Mouse (Mus musculus): ENCODE measurements around the gene Aldh6a1. TPM values are rescaled to one million over a fixed set of nuclear protein-coding genes. Genes with fewer than 3 reads are reported as not detected.

Aldh6a1 gene
- polyA plus RNA-seq, 1 experiment from 2014 or later, result 43.4 TPM

DNA sequence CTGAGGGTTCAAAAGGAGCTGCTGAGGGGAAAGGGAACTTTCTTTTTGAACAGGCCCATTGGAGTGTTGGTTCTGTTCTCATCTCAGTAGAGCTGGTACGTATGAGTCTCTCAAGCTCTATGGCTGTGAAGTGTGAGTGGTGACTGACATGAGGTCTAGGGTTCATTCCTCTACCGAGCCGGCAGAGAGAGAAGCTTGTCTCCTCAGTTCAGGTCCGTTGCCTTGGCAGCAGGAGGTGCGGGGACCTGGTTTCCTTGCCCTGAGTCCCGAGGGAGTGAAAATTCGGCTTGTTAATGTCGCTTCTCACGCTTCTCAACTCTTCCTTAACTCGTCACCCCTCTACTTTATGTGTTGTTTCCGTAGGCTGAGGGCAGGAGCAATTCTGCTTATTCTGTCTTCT lies 997 bp upstream of the Aldh6a1 start:
- TF ChIP-seq EP300 (optimal IDR thresholded peaks at IDR 0.05), result no peak
- TF ChIP-seq CTCF (IDR thresholded peaks at IDR 0.05; ENCODE audit: low read depth), result no peak
- 2% methylated on average over 11 of the region's 11 CpGs for WGBS
- peak overlapping the region; percentile 49 for H3K4me3 ChIP-seq (ENCODE audit: low read depth, low read length)
- H3K27me3 ChIP-seq (ENCODE audit: control insufficient read depth, insufficient read depth, low read length), result no peaks in the 10 kb centered on the region
- no peaks in the 10 kb centered on the region; the same call in 1 of the 2 replicates for H3K36me3 ChIP-seq (ENCODE audit: control insufficient read depth, insufficient read depth, low read length)
- H3K27ac ChIP-seq (replicated peaks), result 0 out of 2 replicates have a peak overlapping the region, but pooled peaks have one; percentile 1
- H3K9me3 ChIP-seq (ENCODE audit: control insufficient read depth, low read length), result no peaks in the 10 kb centered on the region
- H3K4me2 ChIP-seq (replicated peaks; ENCODE audit: low read depth), result peak overlapping the region; percentile 64
- DNase-seq (ENCODE audit: low spot score), result no peak
- ATAC-seq (ENCODE audit: low FRiP score, low TSS enrichment), result no peak
- peak overlapping the region; percentile 52 for H3K9ac ChIP-seq (ENCODE audit: low read length)
- no peaks in the 10 kb centered on the region for H3K4me1 ChIP-seq (replicated peaks; ENCODE audit: control insufficient read depth, insufficient read depth)

DNA sequence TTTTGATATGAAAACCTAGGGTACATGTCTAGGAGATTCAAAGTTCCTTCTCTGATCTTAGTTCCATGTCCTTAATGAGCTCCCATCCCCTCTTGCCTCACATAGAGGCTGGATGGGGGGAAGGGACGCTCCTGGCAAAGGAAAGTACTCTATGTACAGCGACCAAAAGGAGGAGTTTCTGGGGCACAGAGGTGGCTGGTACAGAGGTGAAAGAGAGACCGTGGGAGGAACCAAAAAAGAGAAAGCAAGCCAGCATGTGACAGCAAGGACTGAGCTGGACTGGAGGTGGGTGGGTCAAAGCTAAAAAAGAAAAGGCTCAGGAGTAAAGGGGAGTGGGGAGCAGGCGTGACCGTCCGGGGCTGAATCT lies 470 bp downstream of the Aldh6a1 start:
- H3K4me3 ChIP-seq (ENCODE audit: low read depth, low read length), result peak overlapping the region; percentile 54
- H3K36me3 ChIP-seq (ENCODE audit: control insufficient read depth, insufficient read depth, low read length), result no peaks in the 10 kb centered on the region
- no peaks in the 10 kb centered on the region for H3K27me3 ChIP-seq (ENCODE audit: control insufficient read depth, insufficient read depth, low read length)
- H3K27ac ChIP-seq (replicated peaks), result peak overlapping the region; percentile 87
- H3K4me2 ChIP-seq (replicated peaks; ENCODE audit: low read depth), result peak overlapping the region; percentile 57
- peak; percentile 39 for ATAC-seq (ENCODE audit: low FRiP score, low TSS enrichment)
- DNase-seq (ENCODE audit: low spot score), result peak; percentile 67
- TF ChIP-seq CTCF (IDR thresholded peaks at IDR 0.05; ENCODE audit: low read depth), result no peak
- TF ChIP-seq EP300 (optimal IDR thresholded peaks at IDR 0.05), result no peak
- H3K4me1 ChIP-seq (replicated peaks; ENCODE audit: control insufficient read depth, insufficient read depth), result no peaks in the 10 kb centered on the region
- H3K9ac ChIP-seq (ENCODE audit: low read length), result peak overlapping the region; percentile 66
- WGBS, result 0% methylated on average over 6 of the region's 6 CpGs
- no peaks in the 10 kb centered on the region for H3K9me3 ChIP-seq (ENCODE audit: control insufficient read depth, low read length)

DNA sequence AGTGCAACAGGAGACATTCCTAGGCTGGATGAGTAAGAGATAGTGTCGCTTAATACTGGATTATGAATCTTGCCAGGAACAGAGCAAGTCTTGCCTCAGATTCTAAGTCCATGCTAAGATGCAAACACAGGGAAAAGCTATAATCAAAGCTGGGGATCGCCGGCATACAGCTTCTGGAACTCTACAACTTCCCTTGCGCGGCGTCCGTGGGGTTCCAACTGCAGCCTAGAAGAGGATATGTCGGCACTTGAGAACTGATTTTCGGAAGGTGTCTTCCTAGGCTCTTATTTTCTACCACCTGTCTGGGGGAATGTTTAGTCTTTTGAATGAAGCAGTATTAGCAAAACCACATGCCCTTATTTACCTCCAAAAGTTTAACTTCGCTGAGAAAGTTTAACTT lies 917 bp downstream of the Aldh6a1 start:
- Histone ChIP-seq H3K4me2 (replicated peaks; ENCODE audit: low read depth) (peak overlapping the region; percentile 57), H3K27me3 (ENCODE audit: control insufficient read depth, insufficient read depth, low read length) (no peaks in the 10 kb centered on the region), H3K4me3 (ENCODE audit: low read depth, low read length) (peak overlapping the region; percentile 54; the same call in 1 of the 2 replicates), H3K9me3 (ENCODE audit: control insufficient read depth, low read length) (no peaks in the 10 kb centered on the region), H3K36me3 (ENCODE audit: control insufficient read depth, insufficient read depth, low read length) (no peaks in the 10 kb centered on the region), H3K27ac (replicated peaks) (no peak overlapping the region), H3K9ac (ENCODE audit: low read length) (no peak overlapping the region), H3K4me1 (replicated peaks; ENCODE audit: control insufficient read depth, insufficient read depth) (no peaks in the 10 kb centered on the region)
- DNase-seq (ENCODE audit: low spot score) (no peak), ATAC-seq (ENCODE audit: low FRiP score, low TSS enrichment) (no peak)
- 46% methylated on average over 10 of the region's 10 CpGs for WGBS
- no peak for TF ChIP-seq EP300 (optimal IDR thresholded peaks at IDR 0.05)
- TF ChIP-seq CTCF (IDR thresholded peaks at IDR 0.05; ENCODE audit: low read depth), result no peak

DNA sequence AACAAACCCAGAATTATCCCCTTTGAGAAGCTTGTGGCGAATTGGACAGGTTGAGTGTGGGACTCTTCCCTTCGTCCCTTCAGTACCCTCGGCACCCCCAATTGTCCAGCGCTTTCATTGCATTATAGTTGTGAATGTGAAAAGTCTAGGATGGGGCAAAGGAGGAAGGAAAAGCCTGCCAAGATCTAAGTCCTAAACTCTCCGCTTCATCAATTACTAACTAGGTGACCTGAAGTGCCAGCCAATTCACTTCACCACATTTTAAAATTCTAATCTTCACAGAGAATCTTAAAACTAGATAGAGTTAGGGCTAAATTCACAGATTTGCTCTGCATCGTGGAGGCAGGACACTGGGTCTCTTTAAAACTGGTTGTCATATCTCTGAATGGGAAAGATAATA lies 2.6 kb downstream of the Aldh6a1 start:
- Histone ChIP-seq H3K4me3 (ENCODE audit: low read depth, low read length) (no peak overlapping the region), H3K9ac (ENCODE audit: low read length) (no peak overlapping the region), H3K27me3 (ENCODE audit: control insufficient read depth, insufficient read depth, low read length) (no peaks in the 10 kb centered on the region), H3K4me2 (replicated peaks; ENCODE audit: low read depth) (no peak overlapping the region), H3K27ac (replicated peaks) (no peak overlapping the region), H3K4me1 (replicated peaks; ENCODE audit: control insufficient read depth, insufficient read depth) (no peaks in the 10 kb centered on the region), H3K9me3 (ENCODE audit: control insufficient read depth, low read length) (no peaks in the 10 kb centered on the region), H3K36me3 (ENCODE audit: control insufficient read depth, insufficient read depth, low read length) (no peaks in the 10 kb centered on the region)
- ATAC-seq (ENCODE audit: low FRiP score, low TSS enrichment) (no peak), DNase-seq (ENCODE audit: low spot score) (no peak)
- 83% methylated on average over 6 of the region's 6 CpGs for WGBS
- no peak for TF ChIP-seq EP300 (optimal IDR thresholded peaks at IDR 0.05)
- TF ChIP-seq CTCF (IDR thresholded peaks at IDR 0.05; ENCODE audit: low read depth), result no peak

DNA sequence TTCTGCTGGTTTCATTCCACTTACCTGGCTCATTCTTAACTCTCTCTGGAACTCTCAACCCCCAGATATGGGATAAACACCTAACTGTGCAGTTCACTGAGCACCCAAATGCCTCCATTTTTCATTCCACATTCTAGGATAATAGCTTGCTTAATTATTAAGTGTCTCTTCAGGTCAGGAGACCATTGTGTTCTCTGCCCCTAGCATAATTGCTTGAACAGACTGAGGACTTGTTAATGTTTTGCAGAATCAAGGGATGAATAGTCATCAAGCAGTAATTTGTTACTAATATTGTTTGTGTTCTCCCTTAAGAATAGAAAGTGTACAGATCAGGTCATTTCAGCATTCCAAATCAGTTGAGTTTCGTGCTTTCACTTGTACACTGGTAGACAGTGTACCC lies 3.4 kb downstream of the Aldh6a1 start:
- no peak for TF ChIP-seq EP300 (optimal IDR thresholded peaks at IDR 0.05)
- no peak for TF ChIP-seq CTCF (IDR thresholded peaks at IDR 0.05; ENCODE audit: low read depth)
- no peak for DNase-seq (ENCODE audit: low spot score)
- 74% methylated on average over 1 of the region's 1 CpGs for WGBS
- Histone ChIP-seq H3K4me3 (ENCODE audit: low read depth, low read length) (no peak overlapping the region), H3K36me3 (ENCODE audit: control insufficient read depth, insufficient read depth, low read length) (no peaks in the 10 kb centered on the region), H3K27me3 (ENCODE audit: control insufficient read depth, insufficient read depth, low read length) (no peaks in the 10 kb centered on the region), H3K9me3 (ENCODE audit: control insufficient read depth, low read length) (no peaks in the 10 kb centered on the region), H3K4me2 (replicated peaks; ENCODE audit: low read depth) (no peak overlapping the region), H3K27ac (replicated peaks) (no peak overlapping the region), H3K9ac (ENCODE audit: low read length) (no peak overlapping the region), H3K4me1 (replicated peaks; ENCODE audit: control insufficient read depth, insufficient read depth) (no peaks in the 10 kb centered on the region)
- ATAC-seq (ENCODE audit: low FRiP score, low TSS enrichment), result no peak

DNA sequence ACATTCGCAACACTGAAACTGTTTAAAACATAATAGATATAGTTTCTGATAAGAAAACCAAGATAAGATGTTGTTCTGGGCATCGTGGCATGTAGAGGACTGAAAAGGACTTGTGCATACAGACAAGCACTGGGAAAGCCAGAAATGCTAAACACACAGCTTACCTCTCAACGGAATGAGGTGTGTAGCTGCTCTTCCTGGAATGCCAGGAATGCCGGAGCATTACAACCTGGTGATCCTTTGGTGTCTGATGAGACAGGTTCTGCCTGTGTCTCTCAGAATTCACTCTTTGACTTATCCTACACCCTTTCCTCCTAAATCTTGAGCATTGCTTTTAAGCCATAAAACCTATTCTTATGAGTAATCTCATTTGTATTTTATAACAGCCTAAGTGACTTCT lies 8.3 kb downstream of the Aldh6a1 start:
- TF ChIP-seq CTCF (IDR thresholded peaks at IDR 0.05; ENCODE audit: low read depth), result no peak
- TF ChIP-seq EP300 (optimal IDR thresholded peaks at IDR 0.05), result no peak
- Histone ChIP-seq H3K36me3 (ENCODE audit: control insufficient read depth, insufficient read depth, low read length) (peaks cover 4% of the 10 kb centered on the region), H3K27me3 (ENCODE audit: control insufficient read depth, insufficient read depth, low read length) (no peaks in the 10 kb centered on the region), H3K9me3 (ENCODE audit: control insufficient read depth, low read length) (no peaks in the 10 kb centered on the region), H3K27ac (replicated peaks) (no peak overlapping the region), H3K4me2 (replicated peaks; ENCODE audit: low read depth) (no peak overlapping the region), H3K4me3 (ENCODE audit: low read depth, low read length) (no peak overlapping the region), H3K4me1 (replicated peaks; ENCODE audit: control insufficient read depth, insufficient read depth) (no peaks in the 10 kb centered on the region), H3K9ac (ENCODE audit: low read length) (no peak overlapping the region)
- WGBS, result 61% methylated on average over 4 of the region's 4 CpGs
- ATAC-seq (ENCODE audit: low FRiP score, low TSS enrichment) (no peak), DNase-seq (ENCODE audit: low spot score) (no peak)
